In the genomic region with DNA sequence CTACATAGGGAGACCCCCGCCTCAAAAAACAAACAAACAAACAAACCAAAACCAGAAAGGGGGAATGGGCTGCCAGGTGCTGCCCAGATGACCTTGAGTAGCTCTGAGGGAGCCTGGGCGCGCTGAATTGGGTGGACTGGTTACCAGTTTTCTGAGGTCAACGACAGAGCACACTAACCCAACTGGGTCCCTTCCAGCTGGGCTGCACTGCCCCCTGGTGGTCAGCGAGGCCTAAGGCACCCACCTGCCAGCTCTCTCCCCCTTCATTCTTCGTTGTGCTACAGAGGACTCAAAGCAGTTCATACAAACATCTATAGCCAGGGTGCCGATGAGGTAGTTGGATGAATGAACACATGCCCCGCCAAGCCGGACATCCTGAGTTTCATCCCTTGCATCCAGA, we compare ENCODE assay signal across 9 mouse cellular contexts. TPM values are rescaled to one million over a fixed set of nuclear protein-coding genes. Genes with fewer than 3 reads are reported as not detected.
DNase-seq lines count a peak whose midpoint lies in the region; ATAC-seq and TF ChIP-seq lines count a peak whose summit lies in the region.
"Had no signal": no experiment of that assay in that cellular context is flagged by ENCODE, and none has a peak within 500 bp of the region (broad histone marks: within the 10 kb centered on the region; RNA-seq: fewer than 3 reads in every experiment).

No protein-coding gene starts in this region.

- no peak overlapping the region for H3K27ac ChIP-seq in hindbrain, embryonic 10.5 days
- H3K27ac ChIP-seq in hindbrain, embryonic 16.5 days (ENCODE audit: low read depth, low read length), result no peak overlapping the region
- no peak overlapping the region for H3K27ac ChIP-seq in embryonic facial prominence, embryonic 14.5 days (replicated peaks; ENCODE audit: low read depth, low read length)
- H3K27ac ChIP-seq in stomach, postnatal 0 days (replicated peaks), result no peak overlapping the region
- H3K27ac ChIP-seq: neural tube, embryonic 12.5 days had no signal

- ATAC-seq in hindbrain, embryonic 16.5 days, result no peak
- ATAC-seq in embryonic facial prominence, embryonic 14.5 days (ENCODE audit: low read depth), result peak; percentile 71; the same call in 1 of the 2 replicates
- ATAC-seq in stomach, postnatal 0 days (ENCODE audit: low FRiP score, low TSS enrichment), result peak; percentile 83

- H3K36me3 ChIP-seq in hindbrain, embryonic 10.5 days, result no peaks in the 10 kb centered on the region
- no peaks in the 10 kb centered on the region for H3K36me3 ChIP-seq in hindbrain, embryonic 16.5 days (ENCODE audit: control insufficient read depth, insufficient read depth, low read length)
- H3K36me3 ChIP-seq in embryonic facial prominence, embryonic 14.5 days (ENCODE audit: control insufficient read depth, insufficient read depth, low read length), result no peaks in the 10 kb centered on the region
- no peaks in the 10 kb centered on the region for H3K36me3 ChIP-seq in stomach, postnatal 0 days (ENCODE audit: control insufficient read depth, insufficient read depth, low read length)
- H3K36me3 ChIP-seq: neural tube, embryonic 12.5 days had no signal

- H3K4me2 ChIP-seq in hindbrain, embryonic 16.5 days (ENCODE audit: low read length), result no peak overlapping the region
- H3K4me2 ChIP-seq in embryonic facial prominence, embryonic 14.5 days (ENCODE audit: low read depth, low read length), result no peak overlapping the region
- no peak overlapping the region for H3K4me2 ChIP-seq in stomach, postnatal 0 days (replicated peaks; ENCODE audit: low read depth)
- H3K4me2 ChIP-seq: neural tube, embryonic 12.5 days had no signal

- no peaks in the 10 kb centered on the region for H3K9me3 ChIP-seq in hindbrain, embryonic 10.5 days
- H3K9me3 ChIP-seq in hindbrain, embryonic 16.5 days (ENCODE audit: control insufficient read depth, low read length), result no peaks in the 10 kb centered on the region
- no peaks in the 10 kb centered on the region for H3K9me3 ChIP-seq in embryonic facial prominence, embryonic 14.5 days (ENCODE audit: control insufficient read depth, low read length)
- no peaks in the 10 kb centered on the region for H3K9me3 ChIP-seq in stomach, postnatal 0 days (ENCODE audit: control insufficient read depth, low read length)
- H3K9me3 ChIP-seq: neural tube, embryonic 12.5 days had no signal

- no peak overlapping the region for H3K9ac ChIP-seq in hindbrain, embryonic 16.5 days (ENCODE audit: low read depth, low read length)
- no peak overlapping the region for H3K9ac ChIP-seq in embryonic facial prominence, embryonic 14.5 days (ENCODE audit: low read depth, low read length)
- H3K9ac ChIP-seq in stomach, postnatal 0 days (ENCODE audit: low read length), result no peak overlapping the region
- H3K9ac ChIP-seq: neural tube, embryonic 12.5 days had no signal

- H3K27me3 ChIP-seq in hindbrain, embryonic 10.5 days (ENCODE audit: insufficient read depth, poor library complexity, severe bottlenecking), result peaks cover under 1% of the 10 kb centered on the region; the same call in 1 of the 2 replicates
- no peaks in the 10 kb centered on the region for H3K27me3 ChIP-seq in hindbrain, embryonic 16.5 days (replicated peaks; ENCODE audit: control insufficient read depth, insufficient read depth, low read length)
- no peaks in the 10 kb centered on the region for H3K27me3 ChIP-seq in embryonic facial prominence, embryonic 14.5 days (replicated peaks; ENCODE audit: control insufficient read depth, insufficient read depth, low read length)
- no peaks in the 10 kb centered on the region for H3K27me3 ChIP-seq in stomach, postnatal 0 days (ENCODE audit: control insufficient read depth, insufficient read depth, low read length)
- H3K27me3 ChIP-seq: neural tube, embryonic 12.5 days had no signal

- H3K4me1 ChIP-seq in hindbrain, embryonic 10.5 days (replicated peaks), result peaks cover 16% of the 10 kb centered on the region
- H3K4me1 ChIP-seq in hindbrain, embryonic 16.5 days (ENCODE audit: control insufficient read depth, insufficient read depth, low read depth, low read length), result no peaks in the 10 kb centered on the region; the same call in 1 of the 2 replicates
- H3K4me1 ChIP-seq in embryonic facial prominence, embryonic 14.5 days (ENCODE audit: control insufficient read depth, insufficient read depth, low read length), result no peaks in the 10 kb centered on the region
- no peaks in the 10 kb centered on the region for H3K4me1 ChIP-seq in stomach, postnatal 0 days (replicated peaks; ENCODE audit: control insufficient read depth, insufficient read depth)
- H3K4me1 ChIP-seq: neural tube, embryonic 12.5 days had no signal

- WGBS in hindbrain, embryonic 10.5 days, result 30% methylated on average over 9 of the region's 9 CpGs
- 23% methylated on average over 9 of the region's 9 CpGs for WGBS in hindbrain, embryonic 16.5 days
- 18% methylated on average over 9 of the region's 9 CpGs for WGBS in embryonic facial prominence, embryonic 14.5 days
- WGBS in stomach, postnatal 0 days, result 24% methylated on average over 9 of the region's 9 CpGs

- TF ChIP-seq EP300 in stomach, postnatal 0 days (optimal IDR thresholded peaks at IDR 0.05), result no peak

- DNase-seq in hindbrain, embryonic 10.5 days (ENCODE audit: low spot score), result peak; percentile 77
- peak; percentile 90 for DNase-seq in adrenal gland, postnatal 25 days
- DNase-seq in embryonic facial prominence, embryonic 14.5 days (ENCODE audit: low spot score), result peak; percentile 39
- DNase-seq in induced T-regulatory cell, adult 2 months (ENCODE audit: low read depth), result peak; percentile 92
- peak; percentile 89 for DNase-seq in liver
- DNase-seq in neural tube, embryonic 10.5 days (ENCODE audit: extremely low spot score, low spot score), result peak; percentile 78
- DNase-seq in stomach, postnatal 0 days (ENCODE audit: low spot score), result peak; percentile 90

- peak; percentile 94 for TF ChIP-seq CTCF in stomach, postnatal 0 days (IDR thresholded peaks at IDR 0.05; ENCODE audit: low read depth)

- H3K4me3 ChIP-seq in hindbrain, embryonic 10.5 days, result no peak overlapping the region
- no peak overlapping the region for H3K4me3 ChIP-seq in hindbrain, embryonic 16.5 days (ENCODE audit: low read length)
- no peak overlapping the region for H3K4me3 ChIP-seq in embryonic facial prominence, embryonic 14.5 days (ENCODE audit: low read depth, low read length)
- no peak overlapping the region for H3K4me3 ChIP-seq in stomach, postnatal 0 days (ENCODE audit: low read depth, low read length)
- H3K4me3 ChIP-seq: neural tube, embryonic 12.5 days had no signal

RNA-seq across cellular contexts. Expression of a gene that starts 8.6 kb away (rescaled TPM):
- 38.6 and 39.3 TPM in 2 replicates for polyA plus RNA-seq in hindbrain, embryonic 10.5 days (2016; fragmentation: Nextera tagmentation; extraction: Ambion mirVana)
- polyA plus RNA-seq in hindbrain, embryonic 16.5 days (2015; fragmentation: Nextera tagmentation; extraction: Ambion mirVana), result 29.0 and 38.1 TPM in 2 replicates
- 40.2 and 50.5 TPM in 2 replicates for total RNA-seq in adrenal gland, postnatal 25 days (2021)
- polyA plus RNA-seq in embryonic facial prominence, embryonic 14.5 days (2014; fragmentation: Nextera tagmentation; extraction: Ambion mirVana), result 27.9 and 30.0 TPM in 2 replicates
- polyA plus RNA-seq in stomach, postnatal 0 days (2015; fragmentation: Nextera tagmentation; extraction: Ambion mirVana), result 12.6 TPM in 2 replicates

RNA-seq across cellular contexts. Expression of a gene that starts 10.4 kb away (rescaled TPM):
- not detected in 2 replicates for polyA plus RNA-seq in hindbrain, embryonic 10.5 days (2016; fragmentation: Nextera tagmentation; extraction: Ambion mirVana)
- polyA plus RNA-seq in hindbrain, embryonic 16.5 days (2015; fragmentation: Nextera tagmentation; extraction: Ambion mirVana), result 4.9 TPM in 1 of 2 replicates, not detected in the other
- total RNA-seq in adrenal gland, postnatal 25 days (2021), result 16.0 TPM in 1 of 2 replicates, not detected in the other
- not detected in 2 replicates for polyA plus RNA-seq in embryonic facial prominence, embryonic 14.5 days (2014; fragmentation: Nextera tagmentation; extraction: Ambion mirVana)
- polyA plus RNA-seq in stomach, postnatal 0 days (2015; fragmentation: Nextera tagmentation; extraction: Ambion mirVana), result not detected in 2 replicates

RNA-seq across cellular contexts. Expression of a gene that starts 29.8 kb away (rescaled TPM):
- 111 TPM in 2 replicates for polyA plus RNA-seq in hindbrain, embryonic 10.5 days (2016; fragmentation: Nextera tagmentation; extraction: Ambion mirVana)
- 116 and 117 TPM in 2 replicates for polyA plus RNA-seq in hindbrain, embryonic 16.5 days (2015; fragmentation: Nextera tagmentation; extraction: Ambion mirVana)
- 194 and 214 TPM in 2 replicates for total RNA-seq in adrenal gland, postnatal 25 days (2021)
- 132 and 140 TPM in 2 replicates for polyA plus RNA-seq in embryonic facial prominence, embryonic 14.5 days (2014; fragmentation: Nextera tagmentation; extraction: Ambion mirVana)
- polyA plus RNA-seq in stomach, postnatal 0 days (2015; fragmentation: Nextera tagmentation; extraction: Ambion mirVana), result 104 and 114 TPM in 2 replicates

RNA-seq across cellular contexts. Expression of a gene that starts 38.9 kb away (rescaled TPM):
- polyA plus RNA-seq in hindbrain, embryonic 10.5 days (2016; fragmentation: Nextera tagmentation; extraction: Ambion mirVana), result 67.4 TPM in 2 replicates
- polyA plus RNA-seq in hindbrain, embryonic 16.5 days (2015; fragmentation: Nextera tagmentation; extraction: Ambion mirVana), result 70.6 and 70.7 TPM in 2 replicates
- 36.2 and 37.9 TPM in 2 replicates for total RNA-seq in adrenal gland, postnatal 25 days (2021)
- 52.6 and 55.0 TPM in 2 replicates for polyA plus RNA-seq in embryonic facial prominence, embryonic 14.5 days (2014; fragmentation: Nextera tagmentation; extraction: Ambion mirVana)
- polyA plus RNA-seq in stomach, postnatal 0 days (2015; fragmentation: Nextera tagmentation; extraction: Ambion mirVana), result 39.5 and 43.3 TPM in 2 replicates

RNA-seq across cellular contexts. Expression of a gene that starts 51.7 kb away (rescaled TPM):
- 6.3 and 8.6 TPM in 2 replicates for polyA plus RNA-seq in hindbrain, embryonic 10.5 days (2016; fragmentation: Nextera tagmentation; extraction: Ambion mirVana)
- 15.7 and 15.8 TPM in 2 replicates for polyA plus RNA-seq in hindbrain, embryonic 16.5 days (2015; fragmentation: Nextera tagmentation; extraction: Ambion mirVana)
- 5.9 and 7.4 TPM in 2 replicates for total RNA-seq in adrenal gland, postnatal 25 days (2021)
- polyA plus RNA-seq in embryonic facial prominence, embryonic 14.5 days (2014; fragmentation: Nextera tagmentation; extraction: Ambion mirVana), result 7.3 and 7.8 TPM in 2 replicates
- 5.8 and 5.9 TPM in 2 replicates for polyA plus RNA-seq in stomach, postnatal 0 days (2015; fragmentation: Nextera tagmentation; extraction: Ambion mirVana)

Comparison
In these comparisons a context has a peak if more than half of its experiments do, and no peak if none do; other contexts are left out.
1. DNase-seq: peak in every context shown above with its lines; median percentile 92 in induced T-regulatory cell, adult 2 months; 90 in adrenal gland, postnatal 25 days; 90 in stomach, postnatal 0 days; 89 in liver; 78 in neural tube, embryonic 10.5 days; 77 in hindbrain, embryonic 10.5 days; 39 in embryonic facial prominence, embryonic 14.5 days.